Mouse (Mus musculus) heart, adult 2 months (tissue): Measurements from ENCODE around the gene Rprd1b. TPM values are rescaled to one million over a fixed set of nuclear protein-coding genes. Genes with fewer than 3 reads are reported as not detected.

Source experiments
- DNase-seq, 2 experiments: peaks; one replicate each; pipeline ENCODE4 v3.0.0; 2021
- H3K27ac ChIP-seq: fragments of 200-600 bp; 2 replicates; pipeline ENCODE4 v1.8.1; 2022
- H3K27me3 ChIP-seq: fragments of 200-500 bp; 2 replicates; pipeline ENCODE4 v1.6.1; 2012; ENCODE audit warnings: mild to moderate bottlenecking, low read length, inconsistent platforms, mixed read lengths; ENCODE audit not compliant: control insufficient read depth, insufficient read depth
- H3K36me3 ChIP-seq: fragments of 200-500 bp; 2 replicates; pipeline ENCODE4 v1.6.1; 2012; ENCODE audit warnings: low read length, inconsistent platforms; ENCODE audit not compliant: control insufficient read depth, insufficient read depth
- H3K4me1 ChIP-seq: fragments of 200-500 bp; 2 replicates; pipeline ENCODE4 v1.6.1; 2011; ENCODE audit warnings: low read length; ENCODE audit not compliant: control insufficient read depth, insufficient read depth
- H3K4me3 ChIP-seq: fragments of 200-600 bp; 2 replicates; pipeline ENCODE4 v1.8.1; 2022
- H3K79me2 ChIP-seq: fragments of 200-500 bp; replicated peaks from 2 replicates; pipeline ENCODE4 v1.6.1; 2012; ENCODE audit warnings: mild to moderate bottlenecking, inconsistent platforms, low read length, moderate library complexity, mixed read lengths; ENCODE audit not compliant: control insufficient read depth, insufficient read depth
- H3K9ac ChIP-seq: fragments of 200-500 bp; 2 replicates; pipeline ENCODE4 v1.6.1; 2012; ENCODE audit warnings: low read depth, mild to moderate bottlenecking, control low read depth, inconsistent platforms, low read length, mixed read lengths
- CTCF ChIP-seq: fragments of 200-600 bp; IDR thresholded peaks from 2 replicates; pipeline ENCODE4 v1.8.1; 2022; ENCODE audit warnings: antibody characterized with exemption, mild to moderate bottlenecking, moderate library complexity
- EP300 ChIP-seq: fragments of 200-500 bp; IDR thresholded peaks from 2 replicates; pipeline ENCODE4 v1.6.1; 2011; ENCODE audit warnings: low read depth, low read length, control low read depth; ENCODE audit not compliant: insufficient read depth
- POLR2A ChIP-seq: fragments of 200-500 bp; IDR thresholded peaks from 2 replicates; pipeline ENCODE4 v1.6.1; 2011; ENCODE audit warnings: mild to moderate bottlenecking, low read depth, low read length, control low read depth; ENCODE audit not compliant: insufficient read depth
- WGBS: fragments of 180-500 bp; shearing (Covaris S2); methylation state at CpG from one replicate; pipeline ENCODE4 v1.1.7; 2018; 5-methylcytosine and 5-hydroxymethylcytosine counted together
- intact Hi-C: fragments of 180-260 bp; cut with DNase I; formaldehyde crosslinking; loops from one replicate; pipeline ENCODE4 v1.15.1; 2025
- polyA plus RNA-seq: library from polyadenylated mRNA; depleted of rRNA; stranded (reverse); fragments of >200 nt; gene quantifications from 2 replicates; pipeline ENCODE4 v1.2.3, GENCODE M21; 2012
- total RNA-seq, 2 experiments: library from RNA; stranded (reverse); gene quantifications; 2 replicates each; pipeline ENCODE4 v1.2.3; 2021

The Rprd1b gene
- total and polyA plus RNA-seq, 3 experiments: 15.9 to 33.5 (median 32.9) TPM

GRCm38 (mm10) chr2:158035813-158036212 is 7.5 kb downstream of the Rprd1b start:
- intact Hi-C loops: no loop called here
- no peak for DNase-seq
- H3K27ac ChIP-seq: no peak overlapping the region
- 74% methylated on average over 2 of the region's 2 CpGs for WGBS
- no peak overlapping the region for H3K9ac ChIP-seq
- H3K4me1 ChIP-seq: peaks cover 1% of the 10 kb centered on the region
- no peak overlapping the region for H3K4me3 ChIP-seq
- peaks cover 16% of the 10 kb centered on the region for H3K36me3 ChIP-seq
- peaks cover 3% of the 10 kb centered on the region; the same call in 1 of the 2 replicates for H3K79me2 ChIP-seq
- H3K27me3 ChIP-seq: no peaks in the 10 kb centered on the region
- TF ChIP-seq EP300 (no peak), CTCF (no peak), POLR2A (no peak)

DNA sequence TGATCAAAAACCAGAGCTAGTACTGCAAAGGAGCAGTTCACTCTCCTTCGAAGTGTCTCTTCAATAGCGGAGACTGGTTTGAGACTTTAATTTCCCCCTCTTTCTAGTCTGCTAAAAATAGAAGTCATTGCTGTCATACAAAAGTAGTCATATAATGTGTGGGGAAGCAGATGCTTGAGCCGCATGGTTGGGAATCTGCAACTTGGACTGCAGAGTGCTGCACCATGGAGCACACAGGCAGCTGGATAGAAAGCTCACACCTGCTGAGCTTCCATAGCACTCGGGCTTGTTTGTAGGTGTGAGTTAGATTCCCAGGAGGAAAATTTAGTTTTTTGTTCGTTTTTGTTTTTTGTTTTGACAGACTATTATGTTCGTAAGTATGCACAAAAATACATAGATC is 8.1 kb downstream of the Rprd1b start:
- H3K27me3 ChIP-seq: no peaks in the 10 kb centered on the region
- no peak overlapping the region for H3K27ac ChIP-seq
- intact Hi-C loops: no loop called here
- peaks cover 3% of the 10 kb centered on the region; the same call in 1 of the 2 replicates for H3K79me2 ChIP-seq
- no peak overlapping the region for H3K9ac ChIP-seq
- WGBS: 65% methylated on average over 6 of the region's 6 CpGs
- TF ChIP-seq EP300 (no peak), POLR2A (no peak), CTCF (no peak)
- H3K4me3 ChIP-seq: no peak overlapping the region
- DNase-seq: no peak
- H3K4me1 ChIP-seq: peaks cover 1% of the 10 kb centered on the region
- peaks cover 16% of the 10 kb centered on the region for H3K36me3 ChIP-seq

- Histone ChIP-seq H3K4me1 (peaks cover 1% of the 10 kb centered on the region), H3K4me3 (no peak overlapping the region), H3K27ac (no peak overlapping the region), H3K9ac (no peak overlapping the region), H3K27me3 (no peaks in the 10 kb centered on the region), H3K79me2 (peaks cover 3% of the 10 kb centered on the region; the same call in 1 of the 2 replicates), H3K36me3 (peaks cover 13% of the 10 kb centered on the region)
- 72% methylated on average over 7 of the region's 7 CpGs for WGBS
- intact Hi-C loops: no loop called here
- DNase-seq: no peak
- TF ChIP-seq POLR2A: no peak
- no peak for TF ChIP-seq CTCF
- no peak for TF ChIP-seq EP300
Observed at GRCm38 (mm10) chr2:158036953-158037352, 8.7 kb downstream of the Rprd1b start.

DNA sequence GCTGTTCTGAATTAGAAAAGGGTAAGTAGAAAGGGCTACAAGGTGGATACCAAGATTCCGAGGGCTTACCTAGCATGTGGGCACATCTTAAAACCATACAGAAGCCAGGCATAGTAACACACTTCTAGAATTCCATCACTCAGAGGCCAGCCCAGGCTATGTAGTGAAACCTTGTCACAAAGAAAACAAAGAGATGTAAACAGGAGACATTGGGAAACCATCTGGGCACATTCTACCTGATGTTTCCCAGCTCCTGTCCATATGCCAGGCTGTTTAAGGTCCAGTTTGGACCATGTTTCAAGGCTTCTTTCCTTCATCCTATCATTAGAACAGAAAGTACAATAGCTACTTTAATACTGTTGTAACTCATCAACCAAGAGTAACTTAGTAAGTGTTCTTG is 9.3 kb downstream of the Rprd1b start:
- intact Hi-C loops: no loop called here
- no peak for DNase-seq
- Histone ChIP-seq H3K27ac (no peak overlapping the region), H3K4me3 (no peak overlapping the region), H3K9ac (no peak overlapping the region), H3K36me3 (peaks cover 13% of the 10 kb centered on the region), H3K79me2 (peaks cover 2% of the 10 kb centered on the region; the same call in 1 of the 2 replicates), H3K4me1 (peaks cover 1% of the 10 kb centered on the region), H3K27me3 (no peaks in the 10 kb centered on the region)
- WGBS: 96% methylated on average over 1 of the region's 1 CpGs
- TF ChIP-seq EP300 (no peak), POLR2A (no peak), CTCF (no peak)

GRCm38 (mm10) chr2:158039662-158040061 is 11.4 kb downstream of the Rprd1b start:
- H3K4me1 ChIP-seq: peaks cover 1% of the 10 kb centered on the region
- TF ChIP-seq EP300 (no peak), POLR2A (no peak), CTCF (no peak)
- 47% methylated on average over 1 of the region's 1 CpGs for WGBS
- no peak overlapping the region for H3K27ac ChIP-seq
- intact Hi-C loops: loop anchor here (10.0 kb wide), 1 partner anchor 305 kb away; no protein-coding TSS in a partner anchor
- peaks cover 12% of the 10 kb centered on the region for H3K36me3 ChIP-seq
- H3K9ac ChIP-seq: no peak overlapping the region
- no peaks in the 10 kb centered on the region for H3K27me3 ChIP-seq
- peaks cover 2% of the 10 kb centered on the region; the same call in 1 of the 2 replicates for H3K79me2 ChIP-seq
- no peak for DNase-seq
- H3K4me3 ChIP-seq: no peak overlapping the region

DNA sequence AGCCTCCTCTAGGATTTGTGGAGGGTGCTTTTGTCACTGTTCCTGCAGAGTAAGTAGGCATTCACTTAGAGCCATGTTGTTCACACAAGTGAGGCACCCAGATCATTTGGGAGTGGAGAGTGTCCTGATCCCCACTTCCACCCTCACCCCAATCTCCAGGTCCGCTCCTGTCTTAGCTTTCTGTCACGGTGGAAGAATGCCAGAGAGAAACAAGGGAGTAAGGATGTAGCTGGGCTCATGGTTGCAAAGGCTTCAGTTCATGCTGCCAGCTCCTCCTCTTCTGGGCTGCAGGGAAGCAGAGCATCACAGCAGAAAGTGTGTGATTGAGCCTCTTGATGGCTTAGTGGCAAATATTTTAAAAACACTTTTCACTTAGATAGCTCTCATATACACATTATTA is 12.1 kb downstream of the Rprd1b start:
- 71% methylated on average over 2 of the region's 2 CpGs for WGBS
- Histone ChIP-seq H3K36me3 (peaks cover 12% of the 10 kb centered on the region), H3K27me3 (no peaks in the 10 kb centered on the region), H3K27ac (no peak overlapping the region), H3K4me3 (no peak overlapping the region), H3K9ac (no peak overlapping the region), H3K79me2 (peaks cover 2% of the 10 kb centered on the region; the same call in 1 of the 2 replicates), H3K4me1 (peaks cover 1% of the 10 kb centered on the region)
- intact Hi-C loops: loop anchor here (10.0 kb wide), 1 partner anchor 304 kb away; no protein-coding TSS in a partner anchor
- TF ChIP-seq CTCF: no peak
- TF ChIP-seq POLR2A: no peak
- no peak for TF ChIP-seq EP300
- DNase-seq: no peak
